Comparison of ENCODE assay signal across 30 mouse cellular contexts in genomic region chr13:111258016-111258415, GRCm38 (mm10). TPM values are rescaled to one million over a fixed set of nuclear protein-coding genes. Genes with fewer than 3 reads are reported as not detected.
"Had no signal": no experiment of that assay in that cellular context is flagged by ENCODE, and none has a peak within 500 bp of the region (broad histone marks: within the 10 kb centered on the region; RNA-seq: fewer than 3 reads in every experiment).

No protein-coding gene starts in this region.

- DNase-seq: kidney, adult 9 months; kidney, postnatal 25 days; layer of hippocampus, adult 9-11 months; liver; lung, adult 18-20 months; lung, postnatal 10 days; lung, postnatal 4 days; midbrain, embryonic 14.5 days; right cerebral cortex, postnatal 4 days; thymus, adult 2 months; thymus, postnatal 25 days had no signal

- H3K9me3 ChIP-seq: limb, embryonic 10.5 days; limb, embryonic 13.5 days; liver, embryonic 12.5 days; liver, embryonic 15.5 days; lung, embryonic 15.5 days had no signal

- ATAC-seq: liver, embryonic 12.5 days had no signal

- H3K27me3 ChIP-seq: limb, embryonic 13.5 days; liver, embryonic 12.5 days; liver, embryonic 15.5 days; lung, embryonic 15.5 days had no signal

- H3K9ac ChIP-seq: limb, embryonic 13.5 days; liver, embryonic 12.5 days; liver, embryonic 15.5 days; lung, embryonic 15.5 days had no signal

- H3K27ac ChIP-seq: kidney, postnatal 0 days; layer of hippocampus, adult 2 months; limb, embryonic 10.5 days; limb, embryonic 13.5 days; liver, embryonic 12.5 days; liver, embryonic 15.5 days; lung, embryonic 15.5 days; stomach, postnatal 0 days had no signal

- H3K4me3 ChIP-seq: layer of hippocampus, adult 2 months; limb, embryonic 10.5 days; limb, embryonic 13.5 days; liver, embryonic 12.5 days; liver, embryonic 15.5 days; lung, embryonic 15.5 days had no signal

- H3K36me3 ChIP-seq: limb, embryonic 10.5 days; limb, embryonic 13.5 days; liver, embryonic 12.5 days; liver, embryonic 15.5 days; lung, embryonic 15.5 days had no signal

- H3K4me2 ChIP-seq: limb, embryonic 13.5 days; liver, embryonic 12.5 days; liver, embryonic 15.5 days; lung, embryonic 15.5 days; midbrain, embryonic 11.5 days had no signal

- H3K4me1 ChIP-seq: liver, embryonic 12.5 days; liver, embryonic 15.5 days; lung, embryonic 15.5 days had no signal

RNA-seq across cellular contexts. Expression of gene Actbl2, which starts 3.2 kb away (rescaled TPM):
- total RNA-seq: layer of hippocampus, adult 2 months; layer of hippocampus, postnatal 25 days; left cerebral cortex, adult 18-20 months; left cerebral cortex, postnatal 25 days; megakaryocyte progenitor cell, adult 5-6 weeks; megakaryocyte-erythroid progenitor cell, adult 5-6 weeks; midbrain, postnatal 0 days had no signal
- polyA plus RNA-seq: kidney, postnatal 0 days; large intestine, adult 2 months; limb, embryonic 10.5 days; limb, embryonic 13.5 days; liver, embryonic 12.5 days; liver, embryonic 15.5 days; lung, embryonic 15.5 days; midbrain, embryonic 11.5 days; midbrain, embryonic 14.5 days; midbrain, postnatal 0 days; neural tube, embryonic 11.5 days; neural tube, embryonic 14.5 days; stomach, embryonic 14.5 days; stomach, postnatal 0 days; thymus, adult 2 months had no signal
